Mouse (Mus musculus) hindlimb bud, embryonic 11.5 days (tissue): ENCODE measurements around the gene Parvb.

Experiments used
- DNase-seq: peaks from one replicate; pipeline ENCODE4 v3.0.0-alpha.2; 2012; ENCODE audit warnings: low read depth, low spot score; ENCODE audit errors: extremely low spot score

Parvb gene

DNA sequence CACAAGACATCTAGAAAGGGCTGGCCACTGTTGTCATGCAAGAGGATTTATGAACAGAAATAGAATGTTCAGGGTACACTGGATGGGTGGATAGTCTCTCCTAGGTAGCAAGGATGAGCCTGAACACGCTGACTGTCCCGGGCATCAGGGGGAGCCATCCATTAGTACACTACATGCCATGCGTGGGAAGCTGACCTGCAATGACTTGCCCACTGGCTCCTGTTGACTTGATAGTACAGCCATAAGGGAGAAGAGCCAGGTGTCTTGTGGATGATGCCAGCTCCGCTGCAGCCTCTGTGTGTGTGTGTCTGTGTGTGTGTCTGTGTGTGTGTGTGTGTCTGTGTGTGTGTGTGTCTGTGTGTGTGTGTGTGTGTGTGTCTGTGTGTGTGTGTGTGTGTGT, 87.5 kb downstream of the Parvb start:
- no peak for DNase-seq

DNA sequence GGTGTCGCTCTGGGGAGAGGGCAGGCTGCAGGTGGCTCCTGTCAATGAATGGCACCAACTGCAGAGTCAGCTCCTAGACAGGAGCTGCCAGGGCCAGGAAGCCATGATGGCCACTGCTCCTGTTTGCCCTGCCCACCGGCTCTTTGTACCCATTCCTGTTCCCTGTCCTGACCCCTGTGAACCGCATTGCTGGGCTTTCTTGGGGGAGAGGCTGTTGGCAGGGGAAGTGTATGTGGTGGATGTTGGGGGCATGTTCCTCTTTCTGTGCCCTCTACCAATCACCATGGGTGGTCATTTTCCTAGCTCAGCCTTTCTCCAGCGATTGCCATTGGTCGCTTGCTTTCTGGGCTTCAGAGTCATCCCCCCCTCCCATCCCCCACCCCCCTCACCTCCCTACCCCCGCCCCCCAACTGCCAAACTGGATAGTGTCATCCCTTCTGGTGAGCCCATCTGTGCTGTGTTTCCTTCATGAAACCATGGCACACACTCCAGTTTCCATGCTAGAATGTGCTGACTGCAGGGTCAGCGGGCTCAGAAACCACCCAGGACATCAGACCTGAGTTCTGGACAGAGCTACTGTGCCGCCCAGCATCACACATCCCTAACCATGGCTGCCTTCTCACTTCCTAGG, 89.8 kb downstream of the Parvb start:
- no peak for DNase-seq

DNA sequence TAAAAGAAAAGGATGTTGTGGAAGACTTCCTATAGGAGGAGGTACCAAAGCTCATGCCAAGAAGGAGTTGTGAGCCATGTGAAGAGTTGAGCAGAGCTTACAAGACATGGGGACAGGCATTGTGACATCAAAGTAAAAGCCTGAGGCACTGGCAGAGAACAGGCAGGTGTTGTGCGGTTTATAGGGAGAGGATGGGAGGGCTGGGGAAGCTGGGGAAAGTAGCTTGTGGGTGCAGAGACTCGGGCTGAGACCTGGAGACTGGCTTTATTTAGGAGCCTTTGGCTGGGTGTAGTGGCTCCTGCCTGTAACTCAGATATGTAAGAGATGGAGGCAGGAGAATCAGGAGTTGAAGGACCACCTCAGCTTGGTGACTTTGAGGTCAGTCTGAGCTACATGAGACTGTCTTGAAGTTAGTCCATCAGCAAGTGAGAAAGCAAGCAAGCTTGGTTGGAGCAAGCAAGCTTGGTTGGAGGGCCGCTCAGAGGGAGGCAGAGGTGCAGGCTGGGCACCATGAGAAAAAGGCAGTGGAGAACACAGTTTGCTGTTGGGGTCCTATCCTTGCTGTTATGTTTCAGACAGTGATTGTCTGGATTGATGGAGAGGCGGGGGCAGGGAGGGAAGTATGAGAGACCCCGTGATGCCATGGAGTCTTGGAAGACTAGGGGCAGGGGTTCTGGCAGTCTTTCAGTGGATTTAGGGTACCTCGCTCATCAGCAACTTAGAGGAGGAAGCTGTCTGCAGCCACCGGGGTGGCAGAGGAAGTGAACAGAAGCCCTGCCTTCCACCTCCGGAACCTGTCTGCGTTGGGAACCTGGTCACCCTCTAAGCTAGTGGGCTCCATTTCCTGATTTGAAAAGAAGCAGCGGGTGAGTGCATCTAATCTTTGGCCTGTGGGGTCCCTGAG, 92.4 kb downstream of the Parvb start, which contains the start of gene Parvg:
Gene Parvg (plus strand): TSS at position 61 of the 904 bp plus-strand sequence.
- DNase-seq, result no peak

DNA sequence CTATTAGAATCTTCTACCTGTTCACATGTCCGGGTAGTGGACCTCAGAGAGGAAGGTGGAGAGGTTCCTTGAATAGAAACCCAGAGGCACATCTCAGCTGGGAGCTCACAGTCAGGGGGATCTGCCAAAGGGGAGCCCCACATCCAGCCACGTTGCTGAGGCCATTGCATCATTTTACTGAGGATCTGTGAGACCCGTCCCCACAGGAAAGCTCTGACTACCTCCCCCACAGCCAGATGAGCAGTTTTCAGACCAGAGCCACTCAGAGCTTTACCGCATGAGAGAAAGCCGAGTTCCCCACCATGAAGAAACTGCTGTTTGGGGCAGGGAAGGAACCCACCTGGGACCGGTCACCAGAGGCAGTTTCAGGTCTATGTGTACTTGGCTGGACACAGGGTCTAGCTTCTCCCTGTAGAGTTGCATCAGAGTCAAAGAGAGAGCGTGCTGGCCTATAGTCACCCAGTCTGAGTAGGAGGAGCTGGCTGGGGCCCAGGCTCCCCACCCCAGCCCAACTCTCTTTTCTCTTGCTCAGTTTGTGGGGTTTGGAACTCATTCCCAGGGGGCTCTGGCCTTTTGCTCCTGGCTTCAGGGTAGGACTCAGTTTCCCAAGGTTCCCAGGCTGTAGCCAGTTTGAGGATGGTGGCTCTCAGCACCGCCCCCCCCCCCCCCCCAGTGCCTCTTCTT, 93.2 kb downstream of the Parvb start:
- DNase-seq, result no peak

DNA sequence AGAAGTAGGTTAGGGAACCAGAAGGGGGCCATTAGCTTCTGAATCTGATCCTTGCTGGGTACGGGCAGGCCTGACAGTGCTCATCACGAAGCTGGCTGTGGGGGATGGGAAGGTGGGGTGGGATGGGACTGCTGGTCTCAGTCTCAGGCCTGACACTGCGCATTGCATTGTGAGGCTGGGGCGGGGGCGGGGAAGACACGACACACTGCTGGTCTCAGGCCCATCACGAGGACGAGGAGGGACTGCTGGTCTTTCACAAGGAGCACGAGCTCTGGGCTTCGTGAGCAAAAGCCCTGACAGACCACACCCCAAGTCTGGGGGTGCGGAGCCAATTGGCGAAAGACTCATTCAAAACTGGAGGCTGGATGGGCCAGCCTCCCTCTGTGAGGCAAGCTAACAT, 93.9 kb downstream of the Parvb start:
- no peak for DNase-seq

DNA sequence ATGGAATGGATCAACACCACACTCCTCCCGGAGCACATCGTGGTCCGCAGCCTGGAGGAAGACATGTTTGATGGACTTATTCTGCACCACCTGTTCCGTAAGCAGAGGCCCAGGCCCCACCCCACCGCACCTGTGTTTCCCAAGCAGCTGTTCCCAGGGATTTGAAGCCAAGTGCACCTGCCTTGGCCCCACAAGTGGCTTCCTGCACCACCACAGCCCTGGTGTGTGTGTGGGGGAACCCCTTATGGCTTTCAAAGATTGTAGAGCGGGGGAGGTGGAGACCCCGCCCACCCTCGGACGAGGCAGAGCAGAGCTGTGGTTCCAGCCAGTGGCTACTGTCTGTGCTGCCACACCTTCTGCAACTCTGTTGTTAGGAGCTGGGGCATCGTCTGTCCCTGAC, 97.0 kb downstream of the Parvb start:
- DNase-seq, result no peak

DNA sequence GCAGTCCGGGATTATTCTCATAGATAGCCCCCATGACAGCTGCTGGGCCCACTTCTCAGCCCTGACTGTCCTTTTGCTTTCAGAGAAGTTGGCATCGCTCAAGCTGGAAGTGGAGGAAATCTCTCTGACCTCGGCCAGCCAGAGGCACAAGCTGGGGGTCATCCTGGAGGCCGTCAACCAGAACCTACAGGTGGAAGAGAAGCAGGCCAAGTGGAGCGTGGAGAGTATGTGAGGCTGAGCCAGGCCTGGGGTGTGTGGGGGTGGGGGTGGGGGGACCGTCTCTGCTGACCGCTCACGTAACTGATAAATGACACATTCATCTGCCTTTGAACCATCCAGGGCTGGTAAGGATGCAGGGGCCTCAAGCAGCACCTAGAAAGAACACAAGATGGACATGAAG, 98.1 kb downstream of the Parvb start:
- DNase-seq, result no peak

DNA sequence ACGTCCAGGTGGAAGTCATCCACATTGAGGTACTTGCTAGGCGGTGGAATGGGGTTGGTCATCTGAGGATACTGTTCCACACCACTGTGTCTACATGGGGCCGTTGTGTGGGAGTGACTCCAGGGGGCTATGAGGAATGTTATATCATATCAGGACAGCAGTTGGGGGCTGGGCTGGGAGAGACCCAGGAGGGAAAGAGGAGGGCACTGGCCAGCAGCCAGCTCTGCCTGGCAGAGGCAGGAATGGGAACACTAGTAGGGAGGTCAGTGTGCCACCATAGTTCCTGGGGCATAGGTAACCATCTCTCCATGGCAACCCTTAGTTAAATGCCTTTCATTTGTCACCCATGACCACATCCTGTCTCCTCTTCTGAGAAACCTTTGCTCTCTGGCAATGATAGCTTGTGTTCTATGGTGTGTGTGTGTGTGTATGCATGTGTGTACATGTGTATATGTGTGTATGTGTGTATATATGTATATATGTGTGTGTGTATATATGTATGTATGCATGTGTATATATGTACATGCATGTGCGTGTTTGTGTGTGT, 99.3 kb downstream of the Parvb start:
- DNase-seq, result no peak

DNA sequence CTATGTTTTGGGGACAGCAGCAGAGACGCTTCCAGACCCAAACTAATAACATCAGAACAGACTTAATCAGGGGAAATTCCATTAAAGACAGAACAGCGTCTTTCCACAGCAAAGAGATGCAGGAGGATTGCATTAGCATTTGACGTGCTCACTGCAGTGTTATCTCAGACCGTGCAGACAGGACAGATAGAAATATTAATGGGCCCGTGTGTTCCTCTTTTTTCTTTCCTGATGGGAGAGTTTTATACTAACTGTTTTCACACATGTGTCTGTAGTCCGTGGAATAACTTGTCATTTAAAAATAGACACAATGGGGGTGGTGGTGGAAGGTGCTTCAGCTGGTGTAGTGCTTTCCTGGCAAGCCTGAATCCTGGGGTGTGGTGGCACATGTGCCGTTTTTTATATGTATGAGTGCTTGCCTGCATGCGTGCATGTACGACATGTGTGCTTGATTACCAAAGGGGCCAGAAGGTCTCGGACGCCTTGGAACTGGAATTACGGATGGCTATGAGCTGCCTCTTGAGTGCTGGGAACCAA, 104.5 kb downstream of the Parvb start:
- DNase-seq, result no peak

DNA sequence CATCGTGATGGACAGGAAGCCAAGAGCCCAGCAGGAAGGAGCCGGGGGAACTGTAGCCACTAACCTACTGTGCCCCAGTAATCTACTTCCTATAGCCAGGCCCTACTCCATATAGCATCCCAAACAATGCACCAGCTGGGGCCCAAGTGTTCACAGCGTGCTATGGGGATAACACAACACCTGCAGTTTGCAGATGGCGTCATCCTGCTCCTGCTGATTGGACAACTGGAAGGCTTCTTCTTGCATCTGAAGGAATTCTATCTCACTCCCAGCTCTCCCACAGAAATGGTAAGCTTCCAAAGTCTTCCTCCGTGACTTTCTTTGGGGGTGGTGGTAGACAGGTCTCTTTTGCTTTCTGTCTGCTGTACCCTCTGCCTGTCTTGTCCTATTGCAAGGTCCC, 105.8 kb downstream of the Parvb start:
- no peak for DNase-seq

DNA sequence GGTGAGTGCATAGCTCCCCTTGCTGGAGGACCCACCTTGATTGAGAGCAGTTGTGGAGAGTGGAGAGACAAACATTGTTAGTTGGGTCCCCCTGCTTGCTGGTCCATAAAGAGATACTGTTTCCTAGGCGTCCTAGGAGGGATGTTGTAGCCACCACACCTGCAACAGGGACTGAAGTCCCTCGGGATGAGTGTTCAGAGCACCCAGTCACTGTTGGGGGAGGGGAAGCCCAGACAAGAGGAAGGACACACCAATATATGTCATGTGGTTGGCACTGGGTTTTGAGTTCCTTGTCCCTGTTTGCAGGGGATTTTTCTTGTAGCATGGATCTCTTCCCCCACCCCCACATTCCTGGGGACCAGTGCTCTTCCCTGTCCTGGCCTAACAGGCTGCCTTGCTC, 109.1 kb downstream of the Parvb start:
- no peak for DNase-seq

DNA sequence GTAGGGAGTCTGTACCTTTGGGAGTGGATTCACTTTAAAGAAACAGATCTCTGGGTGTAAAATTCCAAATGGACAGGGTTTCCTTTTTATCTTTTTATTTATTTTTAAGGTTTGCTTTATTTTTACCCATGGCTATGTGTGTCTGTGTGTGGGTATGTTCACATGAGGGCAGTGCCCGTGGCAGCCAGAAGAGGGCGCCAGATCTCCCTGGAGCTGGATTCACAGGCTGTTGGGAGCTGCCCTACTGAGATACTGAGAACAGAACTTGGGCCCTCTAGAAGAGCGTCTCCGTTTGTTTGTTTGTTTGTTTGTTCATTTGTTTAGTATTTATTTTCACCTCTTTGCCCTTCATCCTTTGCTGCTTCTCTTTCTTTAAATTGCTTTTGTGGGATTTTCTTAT, 116.9 kb downstream of the Parvb start:
- DNase-seq, result no peak

DNA sequence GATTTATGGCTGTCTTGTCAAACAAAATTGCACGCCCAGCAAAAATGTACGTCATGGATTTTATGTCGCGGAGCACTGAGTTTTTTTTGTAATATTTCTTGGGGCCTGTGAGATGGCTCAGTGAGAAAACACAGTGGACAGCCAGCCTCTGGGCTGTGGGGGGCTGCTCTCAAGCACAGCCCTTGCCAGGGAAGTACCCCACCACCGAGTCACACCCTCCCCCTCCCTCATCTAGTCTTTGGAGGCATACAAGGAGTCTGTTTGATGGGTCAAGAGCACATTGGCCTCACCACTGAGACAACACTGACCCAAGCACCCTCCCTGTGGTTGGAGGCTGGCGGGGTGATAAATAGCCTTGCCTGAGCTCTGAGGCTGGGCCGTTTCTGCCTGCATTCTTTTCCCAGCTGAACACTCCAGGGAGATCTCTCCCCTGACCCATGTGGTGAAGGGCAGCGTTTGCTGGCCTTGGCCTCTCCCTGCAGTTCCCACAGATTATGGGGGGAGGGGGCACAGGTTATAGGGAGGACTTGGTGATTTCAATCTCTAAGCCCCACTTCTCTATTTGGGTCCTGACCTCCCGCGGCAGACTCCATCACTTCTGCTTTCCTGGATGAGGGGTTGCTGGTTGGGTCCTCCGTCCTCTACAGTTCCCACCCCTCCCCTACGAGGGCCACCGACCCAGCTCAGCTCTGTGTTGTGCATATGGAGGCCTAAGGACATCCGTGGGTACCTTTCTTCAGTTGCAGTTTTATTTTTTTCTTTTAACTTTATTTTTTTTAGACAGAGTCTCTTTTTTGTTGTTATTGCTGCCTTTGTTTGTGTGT, 118.3 kb downstream of the Parvb start:
- DNase-seq, result no peak

DNA sequence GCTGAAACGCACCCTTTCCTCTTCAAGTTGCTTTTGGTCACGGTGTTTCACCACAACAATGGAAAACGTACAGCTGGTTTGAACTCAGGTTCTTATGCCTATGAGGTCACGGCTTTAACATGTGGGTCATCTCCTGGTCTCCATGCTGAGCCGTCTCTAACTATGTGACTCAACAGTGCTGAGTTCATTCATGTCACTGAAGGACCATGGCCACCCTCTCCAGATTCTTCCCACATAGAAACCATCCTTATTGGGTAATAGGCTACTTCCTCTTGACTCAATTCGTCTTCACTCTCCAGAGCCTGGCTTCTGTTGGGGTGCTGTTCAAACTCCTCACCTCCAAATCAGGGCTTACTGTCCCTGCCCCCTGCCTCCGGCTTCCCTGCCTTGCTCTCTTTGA, 119.5 kb downstream of the Parvb start:
- no peak for DNase-seq

DNA sequence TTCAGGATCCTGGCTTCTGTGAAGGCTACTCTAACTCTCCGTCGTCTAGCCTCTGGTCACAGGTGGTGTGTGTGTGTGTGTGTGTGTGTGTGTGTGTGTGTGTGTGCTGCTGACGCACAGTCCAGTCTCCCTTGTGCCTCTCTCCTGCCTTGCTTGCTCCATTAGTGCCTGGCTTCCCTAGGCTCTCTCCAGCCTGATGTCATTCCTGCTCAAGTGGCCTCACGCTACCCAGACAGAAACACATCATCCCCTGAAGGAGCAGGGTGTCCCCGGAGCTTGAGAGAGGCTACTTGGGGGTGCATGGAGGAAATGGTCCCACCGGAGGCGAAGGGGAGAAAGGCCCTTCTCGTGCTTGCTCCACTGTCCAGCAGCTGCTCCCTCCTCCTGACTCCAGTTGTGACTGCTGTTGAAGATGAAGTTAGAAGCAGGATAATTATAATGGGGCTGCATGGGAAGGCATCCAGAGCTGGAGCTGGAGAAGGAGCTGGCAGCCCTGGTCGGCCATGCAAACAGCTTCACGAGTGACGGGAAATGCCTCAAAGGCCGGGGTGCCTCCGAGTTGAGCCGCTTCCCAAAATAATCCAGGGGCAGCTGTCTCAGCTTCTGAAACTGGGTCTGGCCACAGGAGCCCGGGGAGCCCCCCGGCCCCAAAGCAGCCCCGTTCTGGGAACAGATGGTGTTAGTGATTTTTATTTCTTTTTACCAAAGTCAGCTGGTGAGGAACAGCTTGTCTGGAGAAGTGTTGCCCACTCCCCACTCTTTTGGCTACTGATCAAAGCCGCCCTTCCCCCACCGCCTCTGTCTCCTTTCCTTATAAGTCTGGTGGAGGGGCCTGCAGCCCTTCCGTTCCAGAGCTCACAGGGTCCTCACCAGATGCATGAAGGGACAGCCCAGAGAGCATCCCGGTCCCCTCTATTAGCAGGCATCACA, 120.3 kb downstream of the Parvb start:
- DNase-seq, result no peak

DNA sequence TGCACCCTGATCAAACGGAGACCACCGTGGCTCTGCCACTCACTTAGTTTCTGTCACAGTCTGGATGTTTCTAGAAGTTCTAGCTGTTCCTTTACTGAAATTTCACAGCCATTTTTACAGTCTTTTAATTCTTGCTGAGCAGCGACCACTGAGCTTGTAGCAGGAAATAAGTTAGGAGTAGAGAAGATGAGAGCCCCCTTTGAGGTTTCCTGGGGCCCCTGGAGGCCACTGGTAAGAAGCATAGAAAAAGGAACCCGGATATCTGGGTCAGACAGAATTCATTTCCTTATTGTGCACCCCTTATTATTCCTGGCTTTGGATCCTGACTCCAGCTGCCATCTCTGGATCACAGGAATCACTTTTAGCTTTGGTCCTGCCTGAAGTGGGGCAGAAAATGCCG, 123.2 kb downstream of the Parvb start:
- no peak for DNase-seq

DNA sequence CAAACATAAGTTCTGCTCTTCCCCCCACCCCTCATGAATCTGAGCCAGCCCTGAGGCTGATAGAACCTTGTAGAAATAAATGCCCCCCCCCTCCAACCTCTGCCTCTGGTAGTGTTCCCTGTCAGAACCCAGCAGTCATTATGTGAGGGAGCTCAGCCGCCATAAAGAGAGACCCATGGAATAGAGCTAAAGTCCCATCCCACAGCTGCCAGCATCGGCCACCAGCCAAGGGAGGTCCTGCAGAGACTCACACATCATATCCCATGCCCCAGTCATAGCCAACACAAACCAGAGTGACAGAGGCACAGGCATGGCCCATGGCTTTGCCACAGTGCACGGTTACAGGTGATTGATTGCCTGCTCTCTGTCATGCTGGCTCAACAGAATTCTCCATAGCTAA, 132.9 kb downstream of the Parvb start:
- no peak for DNase-seq
